In genomic region chr4:57886066-57886887, GRCm38 (mm10) we compare ENCODE assay signal across 11 mouse cellular contexts. TPM values are rescaled to one million over a fixed set of nuclear protein-coding genes. Genes with fewer than 3 reads are reported as not detected.
DNase-seq lines count a peak whose midpoint lies in the region; ATAC-seq lines count a peak whose summit lies in the region.
"Had no signal": no experiment of that assay in that cellular context is flagged by ENCODE, and none has a peak within 500 bp of the region (broad histone marks: within the 10 kb centered on the region; RNA-seq: fewer than 3 reads in every experiment).

No protein-coding gene starts in this region.

- peaks cover 19% of the 10 kb centered on the region for H3K4me1 ChIP-seq in kidney, embryonic 15.5 days
- peaks cover 64% of the 10 kb centered on the region for H3K4me1 ChIP-seq in heart, embryonic 13.5 days
- peaks cover 14% of the 10 kb centered on the region for H3K4me1 ChIP-seq in lung, embryonic 16.5 days (replicated peaks; ENCODE audit: control insufficient read depth, insufficient read depth, low read length)

- no peak overlapping the region for H3K27ac ChIP-seq in kidney, embryonic 15.5 days
- H3K27ac ChIP-seq in heart, embryonic 13.5 days (replicated peaks): 0 out of 2 replicates have a peak overlapping the region, but pooled peaks have one; percentile 30
- H3K27ac ChIP-seq in lung, embryonic 16.5 days (ENCODE audit: low read length): no peak overlapping the region
- H3K27ac ChIP-seq: embryonic facial prominence, embryonic 13.5 days; lung, embryonic 15.5 days had no signal

- no peaks in the 10 kb centered on the region for H3K9me3 ChIP-seq in kidney, embryonic 15.5 days (replicated peaks)
- no peaks in the 10 kb centered on the region for H3K9me3 ChIP-seq in heart, embryonic 13.5 days
- H3K9me3 ChIP-seq in lung, embryonic 16.5 days (ENCODE audit: control insufficient read depth, low read length): no peaks in the 10 kb centered on the region
- H3K9me3 ChIP-seq: embryonic facial prominence, embryonic 13.5 days; lung, embryonic 15.5 days had no signal

- no peak overlapping the region for H3K4me3 ChIP-seq in kidney, embryonic 15.5 days (replicated peaks)
- no peak overlapping the region for H3K4me3 ChIP-seq in heart, embryonic 13.5 days
- no peak overlapping the region for H3K4me3 ChIP-seq in lung, embryonic 16.5 days (ENCODE audit: low read length)
- H3K4me3 ChIP-seq: embryonic facial prominence, embryonic 13.5 days; lung, embryonic 15.5 days had no signal

- WGBS in kidney, embryonic 15.5 days: 65% methylated on average over 11 of the region's 11 CpGs
- WGBS in heart, embryonic 13.5 days: 46% methylated on average over 11 of the region's 11 CpGs
- WGBS in lung, embryonic 16.5 days: 42% methylated on average over 11 of the region's 11 CpGs

- no peaks in the 10 kb centered on the region for H3K36me3 ChIP-seq in kidney, embryonic 15.5 days
- 0 out of 2 replicates have a peak, but pooled peaks cover 8% of the 10 kb centered on the region for H3K36me3 ChIP-seq in heart, embryonic 13.5 days
- H3K36me3 ChIP-seq in lung, embryonic 16.5 days (ENCODE audit: control insufficient read depth, insufficient read depth, low read length): no peaks in the 10 kb centered on the region
- H3K36me3 ChIP-seq: embryonic facial prominence, embryonic 13.5 days; G1E; lung, embryonic 15.5 days had no signal

- DNase-seq in kidney, adult 11 months: peak; percentile 44
- DNase-seq in T-cell, adult 2 months (ENCODE audit: low spot score): peak; percentile 27
- DNase-seq in cerebellum, adult 18-20 months: no peak
- DNase-seq in right cerebral cortex, postnatal 14 days: no peak
- no peak for DNase-seq in layer of hippocampus, adult 9-10 months (ENCODE audit: low spot score)

- H3K27me3 ChIP-seq in kidney, embryonic 15.5 days: no peaks in the 10 kb centered on the region
- no peaks in the 10 kb centered on the region for H3K27me3 ChIP-seq in heart, embryonic 13.5 days (replicated peaks)
- H3K27me3 ChIP-seq in lung, embryonic 16.5 days (ENCODE audit: control insufficient read depth, insufficient read depth, low read depth, low read length): no peaks in the 10 kb centered on the region
- H3K27me3 ChIP-seq: embryonic facial prominence, embryonic 13.5 days; lung, embryonic 15.5 days had no signal

- no peak overlapping the region for H3K9ac ChIP-seq in kidney, embryonic 15.5 days
- 0 out of 2 replicates have a peak overlapping the region, but pooled peaks have one; percentile 8 for H3K9ac ChIP-seq in heart, embryonic 13.5 days
- no peak overlapping the region for H3K9ac ChIP-seq in lung, embryonic 16.5 days (ENCODE audit: low read length)
- H3K9ac ChIP-seq: embryonic facial prominence, embryonic 13.5 days; lung, embryonic 15.5 days had no signal

- ATAC-seq in kidney, embryonic 15.5 days (replicated peaks; ENCODE audit: low FRiP score): no peak
- no peak for ATAC-seq in heart, embryonic 13.5 days (ENCODE audit: extremely low read depth, insufficient number of reproducible peaks, low FRiP score, low TSS enrichment)
- ATAC-seq in lung, embryonic 16.5 days (ENCODE audit: low read depth): peak; percentile 50

- no peak overlapping the region for H3K4me2 ChIP-seq in kidney, embryonic 15.5 days
- no peak overlapping the region for H3K4me2 ChIP-seq in heart, embryonic 13.5 days
- no peak overlapping the region for H3K4me2 ChIP-seq in lung, embryonic 16.5 days (ENCODE audit: low read depth, low read length)
- H3K4me2 ChIP-seq: embryonic facial prominence, embryonic 13.5 days; lung, embryonic 15.5 days had no signal

RNA-seq across cellular contexts. Expression of gene D630039A03Rik, which starts 29.8 kb away (rescaled TPM):
- polyA plus RNA-seq in kidney, embryonic 15.5 days (2015; fragmentation: Nextera tagmentation; extraction: Ambion mirVana): 1.2 and 1.6 TPM in 2 replicates
- polyA plus RNA-seq in heart, embryonic 13.5 days (2015; fragmentation: Nextera tagmentation; extraction: Ambion mirVana): 0.15 and 0.24 TPM in 2 replicates
- polyA plus RNA-seq in lung, embryonic 16.5 days (2015; fragmentation: Nextera tagmentation; extraction: Ambion mirVana): 3.4 and 3.5 TPM in 2 replicates
- polyA plus RNA-seq: G1E had no signal

Comparison
In these comparisons a context has a peak if more than half of its experiments do, and no peak if none do; other contexts are left out.
1. DNase-seq: peak in kidney, adult 11 months (single experiment) and T-cell, adult 2 months (single experiment); none in cerebellum, adult 18-20 months (0 of 2), right cerebral cortex, postnatal 14 days (single experiment) and layer of hippocampus, adult 9-10 months (single experiment).